Mouse (Mus musculus): Measurements from ENCODE around the gene Mcoln2. TPM values are rescaled to one million over a fixed set of nuclear protein-coding genes. Genes with fewer than 3 reads are reported as not detected.

The Mcoln2 gene
- 27.8 and 45.0 TPM in 2 replicates for total RNA-seq (2017)

DNA sequence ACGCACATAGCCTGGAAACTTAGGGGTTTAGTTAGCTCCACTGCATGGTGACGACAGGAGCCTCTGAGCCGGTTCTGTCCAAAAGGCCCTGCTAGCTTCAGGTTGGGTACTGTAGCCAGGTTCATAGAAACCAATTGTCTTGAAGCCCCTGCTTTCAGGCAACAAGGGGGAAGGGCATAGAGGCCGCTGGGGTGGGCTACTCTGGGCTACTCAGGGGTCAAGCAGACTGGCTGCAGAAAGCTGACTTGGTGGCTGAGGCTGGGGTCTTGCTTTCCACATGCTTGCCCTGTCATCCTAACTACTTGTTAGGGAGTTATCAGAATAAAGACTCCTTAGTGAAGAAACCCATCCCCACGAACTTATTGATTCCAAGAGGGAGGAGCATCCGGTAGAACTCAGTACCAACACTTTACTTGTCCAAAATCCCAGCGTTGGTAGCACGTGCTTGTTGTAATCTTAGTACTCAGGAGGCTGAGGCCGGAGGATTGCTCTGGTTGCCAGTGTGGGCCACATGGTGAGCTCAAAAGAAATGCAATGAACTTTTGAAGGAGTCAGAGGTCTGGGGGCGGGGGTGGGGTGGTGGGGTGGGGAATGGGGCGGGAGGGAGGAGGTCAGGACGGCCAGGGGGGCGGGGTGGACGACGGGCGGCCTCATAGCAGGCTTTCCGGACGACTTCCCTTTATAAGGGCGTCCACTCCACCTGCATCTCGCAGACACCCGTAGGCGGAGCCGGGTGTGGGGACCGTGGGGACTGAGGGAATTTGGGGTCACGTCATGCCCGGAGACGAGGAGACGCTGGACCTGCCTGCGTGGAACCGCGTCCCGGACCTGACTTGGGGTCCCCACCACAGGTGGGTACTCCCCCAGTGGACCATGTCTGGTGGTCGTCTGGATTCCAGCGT is at the start of gene Mcoln2:
Mcoln2 (plus strand) TSS at position 678 of the 902 bp plus-strand sequence.
- peak; percentile 61 to 62 for ATAC-seq (replicated peaks in 1 of 2; ENCODE audit: insufficient read depth in 1 of 2, low FRiP score in 2 of 2, low TSS enrichment in 1 of 2, low read depth in 1 of 2, poor library complexity in 2 of 2, severe bottlenecking in 2 of 2)

- no peak for ATAC-seq (replicated peaks in 1 of 2; ENCODE audit: insufficient read depth in 1 of 2, low FRiP score in 2 of 2, low TSS enrichment in 1 of 2, low read depth in 1 of 2, poor library complexity in 2 of 2, severe bottlenecking in 2 of 2)
Measured at GRCm38 (mm10) chr3:146099925-146100324, 49.7 kb upstream of the Mcoln2 start.

DNA sequence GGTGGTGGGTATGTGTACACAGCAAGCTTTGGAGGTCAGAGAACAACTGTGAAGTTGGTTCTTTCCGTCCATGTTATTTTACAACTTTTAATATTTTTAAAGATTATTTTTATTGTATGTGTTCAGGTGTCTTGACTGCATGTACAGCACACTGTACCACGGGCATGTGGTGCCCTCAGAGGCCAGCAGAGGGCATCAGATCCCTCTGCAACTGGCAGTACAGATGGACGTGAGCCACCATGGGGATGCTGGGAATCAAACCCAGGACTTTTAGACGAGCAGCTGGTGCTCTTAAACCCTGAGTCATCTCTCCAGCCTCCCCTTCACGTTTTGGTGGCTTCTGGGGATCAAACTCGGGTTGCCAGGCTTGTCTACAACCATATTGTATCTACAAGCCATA is 47.6 kb upstream of the Mcoln2 start:
- no peak for ATAC-seq (replicated peaks in 1 of 2; ENCODE audit: insufficient read depth in 1 of 2, low FRiP score in 2 of 2, low TSS enrichment in 1 of 2, low read depth in 1 of 2, poor library complexity in 2 of 2, severe bottlenecking in 2 of 2)

- ATAC-seq (replicated peaks in 1 of 2; ENCODE audit: insufficient read depth in 1 of 2, low FRiP score in 2 of 2, low TSS enrichment in 1 of 2, low read depth in 1 of 2, poor library complexity in 2 of 2, severe bottlenecking in 2 of 2): peak; percentile 52 to 56; a peak in 3 of 4 replicates
Measured at GRCm38 (mm10) chr3:146107116-146107849, 42.4 kb upstream of the Mcoln2 start.

DNA sequence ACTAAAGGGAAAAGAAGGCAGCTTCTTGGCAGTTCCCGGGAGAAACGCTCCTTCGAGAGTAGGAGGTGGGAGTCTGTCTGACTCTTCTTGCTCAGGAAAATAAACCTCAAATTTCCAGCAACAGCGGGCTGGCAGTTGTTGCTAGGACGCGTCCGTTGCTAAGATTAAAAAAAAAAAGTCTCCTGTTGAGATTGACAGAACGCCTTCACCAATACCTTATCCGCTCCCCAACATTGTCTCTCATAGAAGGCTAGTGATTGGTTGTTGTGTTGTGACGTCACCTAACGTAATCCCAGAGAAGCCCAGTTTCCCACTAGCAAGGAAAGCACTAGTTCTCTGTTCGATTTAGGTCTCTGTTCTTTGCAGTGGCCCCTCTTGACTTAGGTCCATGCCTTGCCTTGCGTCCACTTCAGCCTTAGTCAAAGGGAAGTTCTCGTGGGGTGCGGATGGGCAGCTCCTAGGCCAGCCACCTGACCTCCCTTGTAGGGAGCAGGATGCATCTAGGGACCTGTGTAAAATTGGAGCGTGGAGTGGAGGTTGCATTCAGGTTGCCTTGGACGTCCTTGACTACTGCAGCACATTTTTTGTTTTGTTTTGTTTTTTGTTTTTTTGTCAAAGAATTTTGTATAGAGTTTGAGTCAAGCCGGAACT is 41.6 kb upstream of the Mcoln2 start, which contains the start of gene Wdr63:
Wdr63 (minus strand) TSS at position 210 of the 651 bp plus-strand sequence.
- peak; percentile 76 to 87 for ATAC-seq (replicated peaks in 1 of 2; ENCODE audit: insufficient read depth in 1 of 2, low FRiP score in 2 of 2, low TSS enrichment in 1 of 2, low read depth in 1 of 2, poor library complexity in 2 of 2, severe bottlenecking in 2 of 2)

GRCm38 (mm10) chr3:146108945-146109344 is 40.7 kb upstream of the Mcoln2 start:
- no peak for ATAC-seq (replicated peaks in 1 of 2; ENCODE audit: insufficient read depth in 1 of 2, low FRiP score in 2 of 2, low TSS enrichment in 1 of 2, low read depth in 1 of 2, poor library complexity in 2 of 2, severe bottlenecking in 2 of 2)

- ATAC-seq (replicated peaks in 1 of 2; ENCODE audit: insufficient read depth in 1 of 2, low FRiP score in 2 of 2, low TSS enrichment in 1 of 2, low read depth in 1 of 2, poor library complexity in 2 of 2, severe bottlenecking in 2 of 2): 0 out of 4 replicates have a peak, but pooled peaks of 1 of the 2 experiments have one; percentile 12
Measured at GRCm38 (mm10) chr3:146110358-146110757, 39.3 kb upstream of the Mcoln2 start.

- no peak for ATAC-seq (replicated peaks in 1 of 2; ENCODE audit: insufficient read depth in 1 of 2, low FRiP score in 2 of 2, low TSS enrichment in 1 of 2, low read depth in 1 of 2, poor library complexity in 2 of 2, severe bottlenecking in 2 of 2)
Measured at GRCm38 (mm10) chr3:146110916-146111315, 38.7 kb upstream of the Mcoln2 start.

GRCm38 (mm10) chr3:146117258-146117996 is 32.2 kb upstream of the Mcoln2 start, which contains the start of gene Mcoln3:
Gene Mcoln3 (plus strand): TSS chr3:146117450.
- ATAC-seq (replicated peaks in 1 of 2; ENCODE audit: insufficient read depth in 1 of 2, low FRiP score in 2 of 2, low TSS enrichment in 1 of 2, low read depth in 1 of 2, poor library complexity in 2 of 2, severe bottlenecking in 2 of 2): no peak

GRCm38 (mm10) chr3:146117997-146118457 is 31.6 kb upstream of the Mcoln2 start:
- peak in 1 of 2 experiments; percentile 41; a peak in 2 of 4 replicates for ATAC-seq (replicated peaks in 1 of 2; ENCODE audit: insufficient read depth in 1 of 2, low FRiP score in 2 of 2, low TSS enrichment in 1 of 2, low read depth in 1 of 2, poor library complexity in 2 of 2, severe bottlenecking in 2 of 2)

DNA sequence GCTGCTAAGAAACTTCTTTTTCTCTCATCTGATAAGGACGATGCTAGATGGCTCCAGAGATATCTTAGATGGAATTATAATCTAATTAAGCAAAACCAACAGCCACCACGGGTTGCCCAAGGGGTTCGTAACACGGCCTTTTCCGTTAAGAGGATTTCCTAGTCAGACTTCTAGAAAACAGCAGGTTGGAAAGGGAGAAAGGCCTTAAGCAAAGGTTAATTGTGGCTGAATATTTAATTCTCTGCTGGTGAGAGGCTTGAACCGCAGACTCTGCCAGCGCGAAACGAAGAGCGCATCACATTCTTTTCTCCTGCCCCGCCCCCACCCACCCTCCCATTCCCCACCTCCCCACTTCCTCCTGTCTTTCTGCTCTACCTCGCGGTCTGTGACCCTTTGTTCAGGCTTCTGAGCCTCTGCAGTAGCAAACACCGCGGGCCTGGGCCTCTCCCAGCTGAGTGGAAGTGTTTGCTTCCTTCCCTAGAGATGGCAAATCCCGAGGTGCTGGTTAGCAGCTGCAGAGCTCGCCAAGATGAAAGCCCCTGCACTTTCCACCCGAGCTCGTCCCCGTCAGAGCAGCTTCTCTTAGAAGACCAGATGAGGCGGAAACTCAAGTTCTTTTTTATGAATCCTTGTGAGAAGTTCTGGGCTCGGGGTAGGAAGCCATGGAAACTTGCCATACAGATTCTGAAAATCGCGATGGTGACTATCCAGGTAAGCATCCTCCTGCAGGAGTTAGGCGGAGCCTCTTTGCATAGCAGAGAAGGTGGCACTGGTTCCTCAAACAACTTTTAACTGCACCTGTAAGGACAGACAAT is 28.1 kb upstream of the Mcoln2 start:
- peak; percentile 48 to 54 for ATAC-seq (replicated peaks in 1 of 2; ENCODE audit: insufficient read depth in 1 of 2, low FRiP score in 2 of 2, low TSS enrichment in 1 of 2, low read depth in 1 of 2, poor library complexity in 2 of 2, severe bottlenecking in 2 of 2)

DNA sequence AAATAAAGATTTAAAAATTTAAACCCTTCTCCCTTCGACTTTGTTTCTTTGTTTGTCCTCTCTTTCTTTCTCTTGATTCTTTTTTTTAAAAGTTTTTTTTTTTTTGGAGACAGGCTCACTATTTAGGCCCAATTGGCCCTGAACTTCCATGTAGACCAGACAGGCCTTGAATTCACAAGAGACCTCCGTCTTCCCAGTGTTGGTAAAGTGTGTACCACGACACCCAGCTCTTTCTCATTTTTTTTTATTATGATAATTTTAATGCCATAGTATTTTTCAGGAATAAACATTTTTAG is 27.6 kb upstream of the Mcoln2 start:
- ATAC-seq (replicated peaks in 1 of 2; ENCODE audit: insufficient read depth in 1 of 2, low FRiP score in 2 of 2, low TSS enrichment in 1 of 2, low read depth in 1 of 2, poor library complexity in 2 of 2, severe bottlenecking in 2 of 2): no peak

- no peak for ATAC-seq (replicated peaks in 1 of 2; ENCODE audit: insufficient read depth in 1 of 2, low FRiP score in 2 of 2, low TSS enrichment in 1 of 2, low read depth in 1 of 2, poor library complexity in 2 of 2, severe bottlenecking in 2 of 2)
Measured at GRCm38 (mm10) chr3:146122807-146123463, 26.7 kb upstream of the Mcoln2 start.

DNA sequence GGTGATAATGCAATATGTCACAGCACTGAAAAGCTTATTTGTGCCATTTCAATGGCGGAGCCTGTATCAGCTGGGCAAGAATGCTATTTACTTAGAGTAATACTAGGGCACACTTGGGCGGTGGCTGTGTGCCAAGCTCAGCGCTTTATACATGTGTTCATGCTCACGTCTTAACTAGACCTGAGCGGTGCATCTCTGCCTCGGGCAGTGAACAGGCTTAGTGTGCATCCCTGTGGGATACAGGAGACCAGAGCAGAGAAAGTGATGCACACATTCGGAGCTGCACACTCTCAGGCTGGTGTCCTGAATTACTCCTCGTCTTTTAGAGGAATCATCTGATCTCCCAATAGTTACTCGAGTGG is 26.2 kb upstream of the Mcoln2 start:
- no peak for ATAC-seq (replicated peaks in 1 of 2; ENCODE audit: insufficient read depth in 1 of 2, low FRiP score in 2 of 2, low TSS enrichment in 1 of 2, low read depth in 1 of 2, poor library complexity in 2 of 2, severe bottlenecking in 2 of 2)

DNA sequence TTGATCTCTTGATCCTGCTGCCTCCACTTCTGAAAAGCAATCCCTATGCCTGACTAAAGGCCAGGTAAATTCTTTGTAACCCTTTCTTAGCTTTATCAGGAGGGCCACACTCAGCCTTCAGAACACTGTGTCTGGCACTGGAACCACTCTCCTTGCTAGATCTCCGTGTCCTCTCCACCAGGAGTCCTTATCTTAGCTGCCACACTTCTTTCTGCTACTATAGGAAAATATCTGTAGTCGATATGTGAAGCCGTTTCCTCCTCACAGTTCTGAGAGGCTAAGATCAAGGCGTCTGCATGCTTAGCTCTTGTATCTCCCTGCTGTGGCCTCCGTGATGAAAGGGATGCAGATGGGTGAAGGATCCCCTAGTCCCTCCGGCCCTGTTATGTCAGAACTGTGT is 22.4 kb upstream of the Mcoln2 start:
- ATAC-seq (replicated peaks in 1 of 2; ENCODE audit: insufficient read depth in 1 of 2, low FRiP score in 2 of 2, low TSS enrichment in 1 of 2, low read depth in 1 of 2, poor library complexity in 2 of 2, severe bottlenecking in 2 of 2): peak; percentile 1 to 29; a peak in 1 of 4 replicates

- ATAC-seq (replicated peaks in 1 of 2; ENCODE audit: insufficient read depth in 1 of 2, low FRiP score in 2 of 2, low TSS enrichment in 1 of 2, low read depth in 1 of 2, poor library complexity in 2 of 2, severe bottlenecking in 2 of 2): no peak
Measured at GRCm38 (mm10) chr3:146134834-146135233, 14.8 kb upstream of the Mcoln2 start.

Measured in hematopoietic stem cell, adult 5-6 weeks (primary cell).